Mouse (Mus musculus) right cerebral cortex, postnatal 4 days (tissue): ENCODE measurements at regions not wholly inside any gene's neighbourhood (a gene's known extent, or its start where the extent isn't known, plus 50 kb on each side); places are given as distances from the start of the nearest gene placed in this dataset.
"Not testable (repeated sequence)": the region's sequence is repeated elsewhere in the genome, so short reads cannot be mapped to it uniquely, and the experiment has no call there.

Experiments
- DNase-seq: peaks from one replicate; pipeline ENCODE4 v3.0.0-alpha.2; 2022

DNA sequence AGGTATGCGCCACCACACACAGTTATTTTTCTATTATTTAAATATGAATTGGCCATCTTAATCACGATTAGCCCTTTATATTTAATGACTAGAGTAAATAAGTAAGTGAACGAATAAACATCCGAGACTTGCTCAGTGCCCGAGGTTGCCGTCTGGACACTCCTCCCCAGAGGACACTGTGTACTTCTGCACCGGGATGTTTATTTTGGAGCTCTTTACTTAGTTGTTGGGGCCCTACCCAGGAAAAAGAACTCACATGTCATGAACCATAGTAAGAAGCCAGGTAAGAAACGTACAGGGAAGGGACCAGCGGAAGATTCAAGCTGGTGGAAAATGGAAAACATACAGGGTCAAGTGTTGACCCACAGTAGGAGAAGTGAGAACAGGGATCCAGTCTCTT is 89.0 kb downstream of the Akr1d1 start:
- DNase-seq = no peak

DNA sequence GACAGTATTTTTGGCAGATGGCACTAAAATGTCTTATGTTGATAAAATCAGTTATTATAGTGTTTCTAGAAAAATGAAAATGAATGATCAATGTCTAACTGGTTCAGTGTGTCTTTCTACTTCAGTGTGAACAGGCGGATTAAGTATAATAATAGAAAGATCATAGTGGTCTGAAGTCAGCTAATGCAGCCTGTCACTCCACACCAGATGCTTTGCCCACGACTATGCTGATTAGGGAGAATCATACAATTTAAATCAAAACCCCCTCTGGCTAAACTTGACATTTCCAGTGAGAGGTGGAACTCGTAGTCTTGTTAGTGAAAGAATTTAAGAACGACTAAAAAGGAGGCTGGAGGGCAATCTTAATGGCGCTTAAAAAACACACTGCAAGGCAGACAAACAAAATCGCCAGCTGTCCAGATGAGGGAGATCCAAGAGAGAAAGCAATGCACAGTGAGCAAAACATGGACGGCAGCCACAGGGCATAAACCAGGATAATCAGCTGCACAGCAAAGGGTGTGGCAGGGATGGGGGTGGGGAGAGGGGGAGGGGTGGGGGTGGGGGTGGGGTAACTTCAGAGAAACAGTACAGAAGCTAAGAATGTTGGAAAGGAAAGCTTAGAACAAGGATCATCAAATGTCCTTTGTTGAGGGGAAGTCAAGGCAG is 91.5 kb downstream of the Akr1d1 start:
- DNase-seq = no peak

DNA sequence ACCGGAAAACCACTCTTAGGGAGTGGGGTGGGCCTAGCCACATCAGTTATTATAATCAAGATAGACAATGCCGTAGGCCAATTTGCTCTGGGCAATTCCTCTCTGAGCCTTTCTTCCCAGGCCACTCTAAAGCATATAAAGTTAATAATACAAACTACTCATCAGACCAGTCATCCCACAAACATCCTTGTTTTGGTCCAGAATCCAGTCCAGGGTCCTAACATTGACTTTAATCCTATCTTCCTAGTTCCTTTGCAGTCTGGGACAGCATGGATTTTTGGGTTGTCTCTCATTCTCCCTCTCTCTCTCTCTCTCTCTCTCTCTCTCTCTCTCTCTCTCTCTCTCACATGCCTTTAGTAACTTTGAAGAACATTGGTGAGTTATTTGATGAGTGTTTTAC is 92.3 kb downstream of the Akr1d1 start:
- DNase-seq = no peak

DNA sequence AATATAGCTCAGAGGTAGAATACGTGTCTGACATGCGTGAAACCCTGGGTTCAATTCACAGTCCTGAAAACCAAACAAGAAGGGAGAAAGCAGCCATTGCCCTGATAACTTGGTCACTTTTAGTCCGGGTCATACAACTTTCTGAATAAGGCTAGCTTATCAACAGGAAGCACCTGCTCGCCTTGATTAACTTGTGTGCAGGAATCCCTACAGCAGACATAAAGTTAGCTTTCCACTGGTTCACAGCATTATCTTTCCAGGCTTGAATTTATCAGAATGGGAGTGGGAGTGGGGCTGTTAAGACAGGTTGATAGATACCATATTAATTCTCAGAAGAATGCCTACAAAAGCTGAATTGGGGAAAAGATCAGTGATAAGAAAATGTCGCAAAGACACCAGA is 97.2 kb downstream of the Akr1d1 start:
- DNase-seq = no peak

DNA sequence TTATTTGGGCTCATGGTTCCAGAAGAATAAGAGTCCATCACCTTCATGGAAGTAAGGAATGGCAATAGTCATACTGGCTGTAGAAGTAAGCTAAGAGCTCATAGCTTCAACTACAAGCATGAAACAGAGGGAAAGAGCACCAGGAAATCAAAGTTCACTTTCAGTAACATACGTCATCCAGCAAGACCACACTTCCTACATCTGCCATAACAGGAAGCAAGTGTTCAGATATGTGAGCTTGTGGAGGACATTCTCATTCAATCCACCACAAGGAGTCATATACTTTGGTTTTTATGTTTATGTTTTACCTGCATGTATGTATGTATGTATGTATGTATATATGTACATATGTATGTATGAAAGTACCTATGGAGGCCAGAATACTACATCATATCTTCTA is 104.0 kb downstream of the Akr1d1 start:
- no peak for DNase-seq

DNA sequence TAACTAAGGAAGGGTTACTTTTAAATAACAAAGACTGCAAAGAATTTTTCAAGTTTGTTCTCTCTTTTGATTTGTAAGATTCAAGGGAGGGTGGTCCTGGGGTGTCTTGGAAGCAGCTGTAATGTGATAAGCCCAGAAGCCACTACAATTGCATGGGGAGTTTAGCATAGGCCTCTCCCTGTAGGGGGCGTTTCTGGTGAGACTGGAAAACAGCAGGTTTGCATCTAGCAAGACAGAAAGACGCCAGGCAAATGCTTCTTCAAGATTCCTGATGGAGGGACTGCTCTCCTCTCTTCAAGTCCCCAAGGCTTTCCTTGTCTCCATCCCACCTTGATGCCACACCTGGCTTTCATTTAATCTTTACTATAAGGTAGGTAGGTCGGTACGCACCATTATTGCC is 112.1 kb downstream of the Akr1d1 start:
- DNase-seq = peak; percentile 5

DNA sequence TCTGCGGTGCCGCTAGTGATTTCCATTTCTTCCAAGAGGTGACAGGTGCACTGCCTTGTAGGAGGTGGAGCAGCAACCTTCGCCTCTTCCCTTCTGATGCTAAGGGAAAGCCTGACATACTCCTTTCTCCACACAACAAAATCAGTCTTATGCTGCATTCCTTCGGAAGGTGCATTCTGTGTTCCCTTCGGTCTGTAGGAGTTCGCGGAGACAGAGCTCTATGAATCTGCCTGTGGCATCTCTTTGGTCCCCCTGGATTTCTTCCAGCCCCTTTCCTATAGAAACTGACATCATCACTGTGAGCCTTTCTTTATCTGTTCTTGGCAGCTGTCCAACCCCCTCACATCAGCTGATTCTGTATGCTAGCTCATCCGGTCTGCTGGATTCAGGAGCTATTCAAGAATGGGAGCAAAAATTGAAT is 112.7 kb downstream of the Akr1d1 start:
- DNase-seq = peak; percentile 55

DNA sequence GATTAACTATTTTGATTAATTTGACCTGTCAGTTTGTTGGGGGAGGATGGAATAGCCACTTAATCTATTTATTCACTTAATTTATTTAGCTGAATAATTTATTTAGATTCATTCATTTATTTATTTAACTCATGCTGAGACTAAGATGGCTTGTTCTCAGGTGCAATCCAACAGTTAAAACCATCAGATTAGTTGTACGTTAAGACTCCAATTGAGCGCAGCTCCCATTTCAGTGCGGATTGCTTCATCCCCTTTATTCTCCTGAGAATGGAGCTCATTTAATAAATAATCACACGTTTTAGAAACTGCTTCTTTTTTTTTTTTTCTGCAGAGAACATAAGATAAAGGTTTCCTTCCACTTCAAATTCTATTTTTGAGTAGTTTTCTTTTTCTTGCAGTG is 113.2 kb downstream of the Akr1d1 start:
- no peak for DNase-seq

DNA sequence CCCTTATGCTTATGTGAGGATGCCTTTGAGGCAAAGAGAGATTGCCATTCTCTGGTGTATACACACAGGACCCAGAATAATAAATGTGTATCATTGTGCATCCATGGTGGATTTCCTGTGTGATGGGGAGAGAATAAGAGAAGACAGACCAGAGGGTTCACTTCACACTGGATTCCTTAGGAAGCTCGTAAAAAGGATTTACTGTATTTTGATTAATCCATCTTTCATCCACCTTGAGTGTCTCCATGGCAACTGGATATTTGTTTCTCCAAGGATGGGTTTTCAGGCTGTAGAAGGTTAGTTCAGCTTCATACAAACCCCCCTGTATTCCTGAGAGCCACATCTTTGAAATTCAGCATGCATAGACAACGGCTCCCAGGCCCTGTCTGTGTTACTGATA is 113.7 kb downstream of the Akr1d1 start:
- DNase-seq = no peak

DNA sequence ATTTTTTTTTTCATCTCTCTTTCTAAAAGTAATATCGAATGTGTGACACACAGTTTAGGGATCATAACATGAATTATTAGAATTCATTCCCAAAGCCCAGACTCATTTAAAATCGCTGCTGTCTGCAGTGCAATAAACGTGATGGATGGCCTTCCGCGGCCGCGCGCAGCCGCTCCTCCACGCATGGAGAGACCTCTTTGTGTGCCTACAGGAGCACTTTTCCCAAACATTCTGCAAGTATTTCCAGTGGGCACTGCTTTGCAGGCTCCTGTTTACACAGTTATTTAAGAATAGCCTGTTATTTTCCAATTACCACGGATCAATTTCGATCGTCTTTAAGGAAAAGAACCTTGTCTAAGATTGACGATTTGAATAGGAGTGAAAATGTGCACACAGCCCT is 115.6 kb downstream of the Akr1d1 start:
- DNase-seq = no peak

DNA sequence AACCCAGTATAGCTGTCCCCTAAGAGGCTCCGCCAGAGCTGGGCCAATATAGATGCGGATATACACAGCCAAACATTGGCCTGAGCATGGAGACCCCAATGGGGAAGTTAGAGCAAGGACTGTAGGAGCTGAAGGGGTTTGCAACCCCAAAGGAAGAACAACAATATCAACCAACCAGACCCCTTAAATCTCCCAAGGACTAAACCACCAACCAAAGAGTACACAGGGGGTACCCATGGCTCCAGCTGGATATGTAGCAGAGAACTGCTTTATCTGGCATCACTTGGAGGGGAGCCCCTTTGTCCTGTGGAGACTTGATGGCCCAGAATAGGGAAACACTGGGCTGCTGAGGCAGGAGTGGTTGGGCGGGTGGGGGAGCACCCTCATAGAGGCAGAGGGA is 127.3 kb downstream of the Akr1d1 start:
- not testable (repeated sequence) for DNase-seq

DNA sequence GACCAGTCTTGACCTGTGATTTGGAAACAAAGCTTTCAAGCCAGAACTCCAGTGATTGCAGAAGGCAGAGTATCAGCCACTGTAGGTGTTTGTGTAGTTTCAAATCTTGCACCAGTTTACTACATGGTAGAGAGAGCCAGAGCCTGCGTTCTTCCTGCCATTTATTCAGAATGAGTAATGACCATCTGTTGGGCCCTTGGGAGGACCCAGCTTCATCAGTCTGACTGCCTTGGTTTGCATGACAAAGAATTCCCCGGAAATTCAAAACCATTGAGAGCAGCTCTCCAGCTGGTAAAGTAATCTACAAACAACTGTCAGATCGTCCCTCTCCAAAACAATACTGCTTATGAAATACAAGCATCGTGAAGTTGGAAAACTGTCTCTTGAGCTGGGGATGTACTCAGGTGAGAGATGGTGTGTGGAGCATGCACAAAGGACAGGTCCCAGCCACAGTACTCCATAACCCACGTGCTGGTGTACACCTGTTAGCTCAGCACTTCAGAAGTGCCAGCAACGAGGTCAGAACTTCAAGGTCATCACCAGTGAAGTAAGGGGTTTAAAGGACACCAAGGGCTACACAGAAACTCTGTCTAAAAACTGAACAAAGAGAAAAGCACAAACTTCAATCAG is 128.2 kb downstream of the Akr1d1 start:
- no peak for DNase-seq

DNA sequence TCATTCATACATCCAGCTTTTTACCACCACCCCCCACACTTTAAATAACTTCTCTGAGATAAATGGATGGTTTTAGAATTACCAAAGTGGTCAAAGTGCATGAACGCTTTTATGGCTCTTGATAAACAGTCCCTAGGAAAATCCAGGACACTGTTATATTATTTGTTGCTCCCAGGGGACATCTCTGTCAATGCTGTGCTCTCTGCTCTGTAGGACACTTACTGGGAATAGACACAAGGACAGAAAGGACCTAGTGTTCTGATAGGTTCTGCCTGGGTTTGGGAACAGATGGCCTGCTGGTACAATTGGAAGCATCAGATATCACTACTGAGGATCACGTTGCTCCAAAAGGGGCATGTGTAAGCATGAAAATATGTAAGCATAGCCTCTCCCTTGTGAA is 132.8 kb downstream of the Akr1d1 start:
- no peak for DNase-seq

DNA sequence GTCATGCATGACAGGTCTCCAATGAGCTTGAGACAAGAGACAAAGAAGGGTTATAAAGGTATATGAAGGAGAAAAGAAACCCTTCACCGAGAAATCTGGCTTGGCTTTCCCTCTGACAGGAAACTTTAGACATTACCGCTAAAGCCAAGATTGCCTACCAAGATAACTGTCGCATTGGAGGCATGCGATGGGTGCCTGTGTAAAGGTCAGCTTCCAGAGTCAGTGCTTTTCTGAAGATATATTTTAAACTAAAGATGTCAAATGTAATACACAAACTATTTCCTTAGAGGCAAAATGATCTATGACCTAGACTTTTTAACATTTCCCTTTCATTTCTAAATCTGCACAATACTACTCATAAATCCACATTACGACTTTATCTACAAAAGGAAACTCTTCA is 135.6 kb downstream of the Akr1d1 start:
- no peak for DNase-seq

DNA sequence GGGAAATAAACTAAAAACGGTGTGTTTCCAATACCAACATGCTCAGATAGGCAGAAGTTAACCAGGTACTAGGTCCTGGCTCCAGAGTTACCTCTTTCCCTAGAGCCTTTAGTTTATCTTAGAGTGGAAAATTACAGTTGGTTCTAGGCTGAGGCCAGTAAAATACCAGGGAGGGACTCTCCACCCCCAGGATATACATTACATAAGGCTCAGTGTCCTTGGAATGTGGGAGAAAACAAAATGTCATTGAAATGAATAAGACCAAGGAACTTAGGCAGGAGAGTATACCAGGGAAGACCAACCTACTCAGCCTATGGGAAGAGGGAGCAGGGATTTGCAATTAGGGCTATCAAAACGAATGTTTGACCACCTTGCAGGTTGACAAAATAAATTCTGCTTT is 139.4 kb downstream of the Akr1d1 start:
- DNase-seq = no peak

DNA sequence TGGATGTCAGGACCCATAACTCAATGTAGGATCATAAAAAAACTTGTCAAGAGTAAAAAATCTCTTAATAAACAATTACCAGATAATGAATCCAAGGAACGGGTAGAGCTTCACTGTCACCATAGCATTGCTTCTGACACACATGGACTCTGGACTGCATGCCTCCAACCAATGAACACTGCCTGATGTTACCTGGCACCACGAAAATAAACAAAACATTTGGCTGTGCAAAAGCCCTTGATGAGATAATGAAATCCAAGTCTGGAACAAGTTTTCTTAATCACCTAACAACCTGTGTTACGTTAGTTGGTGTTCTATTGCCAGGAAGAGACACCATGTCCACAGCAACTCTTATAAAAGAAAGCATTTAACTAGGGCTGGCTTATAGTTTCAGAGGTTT is 140.7 kb downstream of the Akr1d1 start:
- DNase-seq = no peak

DNA sequence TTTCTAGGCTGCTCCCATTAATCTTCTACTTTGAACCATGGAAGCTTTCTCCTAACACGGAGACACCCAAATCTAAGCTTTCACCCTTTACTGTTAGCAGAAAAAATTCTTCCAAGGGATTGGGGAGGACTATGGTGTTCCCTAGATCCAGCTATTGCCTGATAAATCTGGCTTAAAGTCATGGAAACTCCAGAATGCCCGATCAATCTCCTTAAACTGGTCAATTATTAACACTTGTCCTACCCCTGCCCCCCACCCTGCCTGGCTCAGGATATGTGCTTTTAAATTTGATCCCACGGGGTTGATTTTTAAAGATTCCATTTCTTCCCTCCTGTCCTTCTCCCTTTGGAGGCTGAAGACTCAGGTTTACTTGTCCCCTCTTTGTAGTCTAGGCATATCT is 149.9 kb downstream of the Akr1d1 start:
- no peak for DNase-seq

DNA sequence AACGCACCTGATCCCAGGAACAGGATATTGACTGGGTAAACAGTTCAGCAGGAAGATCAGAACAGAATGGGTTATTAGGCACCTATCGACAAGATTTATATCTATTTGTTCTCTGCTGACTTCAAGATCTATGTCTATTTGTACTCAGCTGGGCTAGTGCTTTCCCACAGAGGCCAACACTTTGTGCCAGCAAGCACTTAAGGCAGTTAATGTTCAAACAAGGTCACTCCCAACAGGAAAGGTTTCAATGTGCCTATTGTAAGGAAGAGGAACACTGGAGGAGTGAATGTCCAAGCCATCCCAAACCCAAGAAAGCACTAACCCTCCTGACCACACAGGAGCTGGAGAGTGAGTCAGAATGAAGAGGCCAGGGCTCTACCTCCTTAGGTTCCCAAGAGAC is 151.4 kb downstream of the Akr1d1 start:
- not testable (repeated sequence) for DNase-seq

DNA sequence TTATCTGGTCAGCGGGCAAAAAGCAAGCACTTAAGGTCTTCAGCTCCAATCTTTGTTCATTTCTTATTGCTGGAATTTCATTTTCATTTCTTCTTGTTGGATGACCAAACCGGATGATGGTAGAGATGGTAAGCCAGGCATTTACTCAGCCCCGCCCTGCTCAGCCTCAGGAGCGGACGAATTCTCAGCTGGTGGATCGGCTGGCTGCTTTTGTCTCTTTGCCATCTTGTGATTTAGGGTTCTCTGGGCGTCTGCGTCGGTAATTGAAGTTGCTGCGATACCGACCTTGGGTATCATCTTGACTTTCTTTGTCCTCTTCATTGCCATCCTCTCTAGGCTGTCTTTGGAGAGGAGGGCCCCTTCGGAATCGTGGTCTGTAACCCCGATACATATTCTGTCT is 156.1 kb downstream of the Akr1d1 start:
- DNase-seq = no peak

DNA sequence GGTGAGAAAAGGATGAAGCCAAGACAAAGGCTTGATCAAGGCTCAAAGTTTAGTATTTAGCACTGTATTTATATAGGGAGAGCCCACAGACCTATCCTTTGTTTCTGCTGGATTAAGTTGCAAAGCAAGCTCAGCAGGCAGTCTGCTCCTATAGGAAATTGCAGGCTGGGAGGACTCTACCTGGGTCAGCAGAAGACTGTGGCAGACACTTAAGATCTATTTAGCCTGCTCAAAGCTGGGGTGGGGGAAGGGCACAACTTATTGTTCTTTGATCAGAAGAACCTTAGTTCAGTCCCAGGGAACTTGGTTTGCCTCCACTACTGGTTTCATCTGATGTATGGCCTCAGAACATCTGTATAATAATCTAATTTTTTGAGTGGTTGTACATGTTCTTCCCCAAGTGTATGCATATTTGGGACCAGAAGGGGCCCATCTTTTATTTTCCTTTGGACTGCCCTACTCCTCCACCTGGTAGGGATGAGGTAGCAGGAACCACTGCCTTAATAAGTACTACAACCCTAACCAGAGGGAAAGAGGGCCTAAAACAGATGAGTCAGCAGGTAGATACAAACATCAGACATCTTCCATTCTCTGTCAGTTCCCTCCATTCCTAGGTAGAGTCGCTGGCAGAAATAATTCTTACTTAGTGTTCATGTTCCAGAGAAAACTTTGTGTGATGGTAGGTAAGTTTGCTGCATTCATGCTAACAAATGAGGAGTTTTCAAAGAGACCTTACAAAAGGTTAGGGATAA is 159.1 kb downstream of the Akr1d1 start:
- no peak for DNase-seq

DNA sequence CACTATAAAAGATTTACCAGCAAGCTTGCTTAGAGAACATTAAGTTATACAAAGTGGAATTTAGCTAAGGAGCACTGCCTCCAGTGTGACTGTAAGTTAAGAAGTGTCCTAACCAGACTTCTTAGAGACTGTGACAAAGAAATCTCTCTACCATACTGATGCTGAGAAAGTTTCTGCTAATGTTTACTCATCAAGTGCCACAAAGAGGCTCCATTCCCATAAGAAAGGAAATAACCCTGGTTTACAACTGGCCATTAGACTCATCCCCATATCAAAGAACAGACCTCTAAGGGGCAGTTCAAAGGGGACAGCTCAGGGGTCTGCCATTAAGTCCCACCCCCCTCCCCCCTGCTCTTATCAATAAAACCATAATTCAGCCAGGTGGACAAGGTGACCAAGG is 159.7 kb downstream of the Akr1d1 start:
- DNase-seq = no peak

DNA sequence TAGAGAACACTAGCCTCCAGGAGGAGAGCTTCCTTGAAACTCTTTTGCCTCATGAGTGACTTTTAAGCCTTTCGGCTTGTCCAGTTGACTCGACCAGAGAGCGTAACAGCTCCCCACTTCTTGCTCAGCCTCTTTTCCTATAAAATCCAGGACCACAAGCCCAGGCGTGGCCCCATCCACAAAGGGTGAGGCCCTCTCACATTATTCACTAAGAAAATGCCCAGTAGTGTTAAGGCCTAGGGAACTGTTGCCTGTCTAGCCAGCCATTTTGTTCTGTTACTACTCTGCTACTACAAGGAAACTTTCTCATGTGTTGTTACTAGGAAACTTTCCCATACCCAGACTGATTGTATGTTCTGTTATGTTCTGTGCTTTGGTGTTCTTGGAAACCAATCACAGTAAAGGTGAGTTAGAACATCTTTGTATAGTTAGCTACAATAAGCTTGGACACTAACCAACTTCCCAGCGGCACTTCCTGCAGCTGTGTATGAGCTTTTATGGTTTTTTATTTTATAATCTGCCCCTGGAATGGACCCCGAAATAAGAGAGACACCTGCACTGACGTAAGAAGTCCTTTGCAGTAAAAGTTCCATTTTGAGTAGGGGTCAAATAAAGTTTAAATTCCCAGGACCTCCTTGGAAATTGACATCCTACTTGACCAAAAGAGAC is 162.1 kb downstream of the Akr1d1 start:
- no peak for DNase-seq

DNA sequence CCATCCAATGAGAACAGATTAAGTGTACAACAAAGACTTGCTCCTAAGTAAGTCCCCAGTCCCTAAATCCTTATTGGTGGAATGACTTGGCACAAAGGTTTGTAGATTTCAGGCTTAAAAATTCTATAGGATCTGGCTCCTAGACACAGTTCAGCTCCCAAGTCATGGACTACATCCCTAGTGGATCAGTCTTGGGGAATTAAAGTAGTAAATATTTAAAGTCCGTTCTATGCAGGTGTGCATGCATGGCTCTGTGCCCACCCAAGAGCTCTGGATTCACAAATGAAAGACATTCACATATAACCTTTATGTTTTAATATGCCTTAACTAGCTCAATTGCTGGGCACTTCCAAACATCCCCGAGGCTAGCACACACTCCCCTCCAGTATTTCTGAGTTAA is 162.8 kb downstream of the Akr1d1 start:
- DNase-seq = no peak

DNA sequence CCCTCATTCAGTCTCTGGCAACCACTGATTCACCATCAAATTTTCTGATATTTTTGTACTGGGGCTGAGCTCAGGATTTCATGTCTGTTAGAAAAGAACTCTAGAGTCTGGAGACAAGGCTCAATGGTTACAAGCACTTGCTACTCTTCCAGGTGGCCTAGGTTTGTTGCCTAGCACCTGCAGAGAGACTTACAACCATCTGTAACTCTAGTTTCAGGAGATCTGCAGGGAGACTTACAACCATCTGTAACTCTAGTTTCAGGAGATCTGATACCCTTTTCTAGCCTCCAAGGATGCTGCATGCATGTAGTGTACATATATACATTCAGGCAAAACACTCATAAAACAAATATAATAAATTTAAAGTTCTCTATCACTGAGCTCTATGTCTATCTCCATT is 166.1 kb downstream of the Akr1d1 start:
- no peak for DNase-seq
